Comparison of ENCODE assay signal across 10 mouse cellular contexts in the genomic region with DNA sequence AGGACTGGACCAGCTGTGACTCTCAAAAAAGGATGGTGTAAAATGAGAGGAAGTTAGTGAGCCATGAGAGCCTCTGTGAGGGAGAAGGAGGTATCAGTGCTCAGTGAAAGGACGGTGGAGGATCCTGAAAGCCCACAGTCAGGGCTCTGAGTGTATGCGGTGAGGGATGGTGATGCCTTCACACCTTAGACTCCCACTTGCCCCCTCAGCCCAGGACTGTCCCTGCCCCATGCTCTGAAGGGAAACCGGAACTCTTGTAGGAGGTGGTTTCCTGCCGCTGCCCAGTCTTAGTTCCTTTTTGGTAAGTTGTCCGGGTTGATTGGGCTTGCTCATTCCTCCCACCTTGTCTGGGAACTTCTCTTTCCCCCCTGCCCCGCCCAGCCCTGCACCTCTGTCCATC. TPM values are rescaled to one million over a fixed set of nuclear protein-coding genes. Genes with fewer than 3 reads are reported as not detected.
DNase-seq lines count a peak whose midpoint lies in the region; ATAC-seq lines count a peak whose summit lies in the region.
"Had no signal": no experiment of that assay in that cellular context is flagged by ENCODE, and none has a peak within 500 bp of the region (broad histone marks: within the 10 kb centered on the region; RNA-seq: fewer than 3 reads in every experiment).

No protein-coding gene starts in this region.

- H3K27me3 ChIP-seq in megakaryocyte, embryonic 14.5 days (replicated peaks) = peaks cover 35% of the 10 kb centered on the region

- peak overlapping the region; percentile 86 for H3K4me3 ChIP-seq in megakaryocyte, embryonic 14.5 days (replicated peaks)
- H3K4me3 ChIP-seq: midbrain, embryonic 12.5 days; neural tube, embryonic 15.5 days had no signal

- peaks cover 2% of the 10 kb centered on the region for H3K36me3 ChIP-seq in megakaryocyte, embryonic 14.5 days (replicated peaks; ENCODE audit: low read length)
- H3K36me3 ChIP-seq: midbrain, embryonic 12.5 days; neural tube, embryonic 15.5 days had no signal

- peaks cover 4% of the 10 kb centered on the region; the same call in 1 of the 2 replicates for H3K9me3 ChIP-seq in megakaryocyte, embryonic 14.5 days
- H3K9me3 ChIP-seq: midbrain, embryonic 12.5 days; neural tube, embryonic 15.5 days had no signal

- H3K4me1 ChIP-seq in megakaryocyte, embryonic 14.5 days = peaks cover 83% of the 10 kb centered on the region

- no peak for ATAC-seq in cerebellum, adult (ENCODE audit: insufficient number of reproducible peaks, low FRiP score, low TSS enrichment)

- DNase-seq in spleen, adult 18-20 months = peak; percentile 62 to 64
- no peak for DNase-seq in spleen, adult 12 weeks (ENCODE audit: low spot score)
- peak; percentile 26 for DNase-seq in T-cell, adult 2 months (ENCODE audit: low spot score)
- DNase-seq in thymus, postnatal 36 days = peak; percentile 55 to 58
- no peak for DNase-seq in urinary bladder, postnatal 36 days (ENCODE audit: low spot score in 2 of 2)
- DNase-seq: heart, postnatal 10 days had no signal

RNA-seq across cellular contexts. Expression of a gene that starts 2.8 kb away (rescaled TPM):
- 4.8 TPM in 1 of 2 replicates, not detected in the other for polyA plus RNA-seq in megakaryocyte, embryonic 14.5 days (2012; ENCODE audit: insufficient read depth, low replicate concordance)

RNA-seq across cellular contexts. Expression of a gene that starts 34.3 kb away (rescaled TPM):
- 42.4 and 114 TPM in 2 replicates for polyA plus RNA-seq in megakaryocyte, embryonic 14.5 days (2012; ENCODE audit: insufficient read depth, low replicate concordance)

RNA-seq across cellular contexts. Expression of a gene that starts 54.4 kb away (rescaled TPM):
- 9.4 and 13.8 TPM in 2 replicates for polyA plus RNA-seq in megakaryocyte, embryonic 14.5 days (2012; ENCODE audit: insufficient read depth, low replicate concordance)

Comparison
In these comparisons a context has a peak if more than half of its experiments do, and no peak if none do; other contexts are left out.
1. DNase-seq: peak in spleen, adult 18-20 months (2 of 2), T-cell, adult 2 months (single experiment) and thymus, postnatal 36 days (2 of 2); none in spleen, adult 12 weeks (single experiment) and urinary bladder, postnatal 36 days (0 of 2).